14 mouse cellular contexts compared by ENCODE assay signal in the genomic region with DNA sequence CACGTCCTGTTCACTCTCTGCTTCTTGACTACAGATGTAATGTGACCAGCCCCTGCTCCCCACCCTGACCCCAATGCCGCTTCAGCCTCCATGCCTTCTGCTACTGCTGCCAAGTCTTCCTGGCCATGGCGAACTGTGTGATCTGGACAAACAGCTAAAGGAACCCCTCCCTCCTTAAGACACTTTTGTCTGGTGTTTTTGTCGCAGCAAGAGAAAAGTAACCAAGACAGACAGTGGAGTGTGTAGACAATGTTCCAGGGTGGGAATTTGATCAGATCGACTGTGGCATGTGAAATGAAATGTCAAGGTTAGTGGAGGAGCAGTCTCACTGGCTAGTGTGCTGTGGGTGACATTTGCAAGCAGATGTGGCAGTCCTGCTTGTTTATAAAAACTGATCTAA.
"Had no signal": no experiment of that assay in that cellular context is flagged by ENCODE, and none has a peak within 500 bp of the region (broad histone marks: within the 10 kb centered on the region; RNA-seq: fewer than 3 reads in every experiment).

No protein-coding gene starts in this region.

- DNase-seq: gastrocnemius, adult 2 months; gastrocnemius, postnatal 10 days; gastrocnemius, postnatal 25 days; heart, adult 11 months; heart, adult 2 months; heart, postnatal 14 days; heart, postnatal 36 days; kidney, adult 11 months; kidney, adult 2 months; kidney, postnatal 10 days; kidney, postnatal 25 days; kidney, postnatal 4 days; liver; liver, embryonic 13.5 days had no signal
